Mouse (Mus musculus): ENCODE results near the gene Abca3. TPM values are rescaled to one million over a fixed set of nuclear protein-coding genes. Genes with fewer than 3 reads are reported as not detected.

Abca3 gene
- polyA plus RNA-seq (2016; fragmentation: Nextera tagmentation; extraction: Ambion mirVana), result 8.6 and 10.0 TPM in 2 replicates

- peaks cover 54% of the 10 kb centered on the region for H3K27me3 ChIP-seq (ENCODE audit: poor library complexity, severe bottlenecking)
- H3K4me1 ChIP-seq, result peaks cover 31% of the 10 kb centered on the region
- peak within 1 kb of the TSS; percentile 83 for H3K4me3 ChIP-seq
- no peaks in the 10 kb centered on the region for H3K36me3 ChIP-seq (replicated peaks)
- DNase-seq (ENCODE audit: extremely low spot score, low spot score), result peak; percentile 93
- peak within 1 kb of the TSS; percentile 90 for H3K27ac ChIP-seq
- no peaks in the 10 kb centered on the region for H3K9me3 ChIP-seq
- under 1% methylated on average over 55 of the region's 55 CpGs for WGBS
Measured at GRCm38 (mm10) chr17:24351760-24352357, at the start of gene Abca3. Abca3 (plus strand) TSS chr17:24351950.

- WGBS, result 54% methylated on average over 4 of the region's 4 CpGs
- no peak overlapping the region for H3K27ac ChIP-seq
- H3K36me3 ChIP-seq (replicated peaks), result no peaks in the 10 kb centered on the region
- no peak overlapping the region for H3K4me3 ChIP-seq
- no peaks in the 10 kb centered on the region for H3K4me1 ChIP-seq
- H3K27me3 ChIP-seq (ENCODE audit: poor library complexity, severe bottlenecking), result no peaks in the 10 kb centered on the region
- no peak for DNase-seq (ENCODE audit: extremely low spot score, low spot score)
- no peaks in the 10 kb centered on the region for H3K9me3 ChIP-seq
Measured at GRCm38 (mm10) chr17:24307500-24307899, 44.2 kb upstream of the Abca3 start.

GRCm38 (mm10) chr17:24320826-24321225 lies 30.9 kb upstream of the Abca3 start:
- Histone ChIP-seq H3K4me3 (no peak overlapping the region), H3K9me3 (peaks cover 6% of the 10 kb centered on the region; the same call in 1 of the 2 replicates), H3K36me3 (replicated peaks) (no peaks in the 10 kb centered on the region), H3K27me3 (ENCODE audit: poor library complexity, severe bottlenecking) (no peaks in the 10 kb centered on the region), H3K27ac (no peak overlapping the region), H3K4me1 (no peaks in the 10 kb centered on the region)
- DNase-seq (ENCODE audit: extremely low spot score, low spot score), result no peak
- WGBS, result 91% methylated on average over 3 of the region's 3 CpGs

- WGBS, result 89% methylated on average over 10 of the region's 10 CpGs
- H3K4me1 ChIP-seq, result no peaks in the 10 kb centered on the region
- H3K27me3 ChIP-seq (ENCODE audit: poor library complexity, severe bottlenecking), result no peaks in the 10 kb centered on the region
- no peaks in the 10 kb centered on the region for H3K36me3 ChIP-seq (replicated peaks)
- no peak overlapping the region for H3K4me3 ChIP-seq
- DNase-seq (ENCODE audit: extremely low spot score, low spot score), result no peak
- H3K27ac ChIP-seq, result no peak overlapping the region
- peaks cover 6% of the 10 kb centered on the region; the same call in 1 of the 2 replicates for H3K9me3 ChIP-seq
Measured at GRCm38 (mm10) chr17:24325051-24325450, 26.7 kb upstream of the Abca3 start.

GRCm38 (mm10) chr17:24327656-24328055 lies 24.1 kb upstream of the Abca3 start:
- Histone ChIP-seq H3K4me3 (no peak overlapping the region), H3K4me1 (no peaks in the 10 kb centered on the region), H3K36me3 (replicated peaks) (no peaks in the 10 kb centered on the region), H3K27me3 (ENCODE audit: poor library complexity, severe bottlenecking) (no peaks in the 10 kb centered on the region), H3K27ac (no peak overlapping the region), H3K9me3 (no peaks in the 10 kb centered on the region)
- WGBS, result 87% methylated on average over 7 of the region's 7 CpGs
- no peak for DNase-seq (ENCODE audit: extremely low spot score, low spot score)

GRCm38 (mm10) chr17:24344672-24345071 lies 7.1 kb upstream of the Abca3 start:
- DNase-seq (ENCODE audit: extremely low spot score, low spot score), result no peak
- H3K4me3 ChIP-seq, result no peak overlapping the region
- no peaks in the 10 kb centered on the region for H3K9me3 ChIP-seq
- peaks cover 13% of the 10 kb centered on the region for H3K27me3 ChIP-seq (ENCODE audit: poor library complexity, severe bottlenecking)
- no peak overlapping the region for H3K27ac ChIP-seq
- 89% methylated on average over 8 of the region's 8 CpGs for WGBS
- peaks cover 4% of the 10 kb centered on the region for H3K4me1 ChIP-seq
- H3K36me3 ChIP-seq (replicated peaks), result no peaks in the 10 kb centered on the region

GRCm38 (mm10) chr17:24346831-24347230 lies 4.9 kb upstream of the Abca3 start:
- no peaks in the 10 kb centered on the region for H3K36me3 ChIP-seq (replicated peaks)
- H3K27ac ChIP-seq, result no peak overlapping the region
- no peaks in the 10 kb centered on the region for H3K9me3 ChIP-seq
- WGBS, result 56% methylated on average over 7 of the region's 7 CpGs
- H3K27me3 ChIP-seq (ENCODE audit: poor library complexity, severe bottlenecking), result peaks cover 33% of the 10 kb centered on the region
- H3K4me3 ChIP-seq, result no peak overlapping the region
- peaks cover 16% of the 10 kb centered on the region for H3K4me1 ChIP-seq
- DNase-seq (ENCODE audit: extremely low spot score, low spot score), result no peak

GRCm38 (mm10) chr17:24349176-24349575 lies 2.6 kb upstream of the Abca3 start:
- H3K9me3 ChIP-seq, result no peaks in the 10 kb centered on the region
- peaks cover 52% of the 10 kb centered on the region for H3K27me3 ChIP-seq (ENCODE audit: poor library complexity, severe bottlenecking)
- no peak for DNase-seq (ENCODE audit: extremely low spot score, low spot score)
- H3K27ac ChIP-seq, result no peak overlapping the region
- no peaks in the 10 kb centered on the region for H3K36me3 ChIP-seq (replicated peaks)
- no peak overlapping the region for H3K4me3 ChIP-seq
- 81% methylated on average over 2 of the region's 2 CpGs for WGBS
- H3K4me1 ChIP-seq, result peaks cover 34% of the 10 kb centered on the region

GRCm38 (mm10) chr17:24350926-24351759 lies 607 bp upstream of the Abca3 start, which contains the start of gene Abca17:
Abca17 (minus strand) TSS chr17:24351068.
- peak; percentile 27 for DNase-seq (ENCODE audit: extremely low spot score, low spot score)
- peaks cover 54% of the 10 kb centered on the region for H3K27me3 ChIP-seq (ENCODE audit: poor library complexity, severe bottlenecking)
- WGBS, result 4% methylated on average over 42 of the region's 42 CpGs
- H3K9me3 ChIP-seq, result no peaks in the 10 kb centered on the region
- peak within 1 kb of the TSS; percentile 90 for H3K27ac ChIP-seq
- no peaks in the 10 kb centered on the region for H3K36me3 ChIP-seq (replicated peaks)
- peak within 1 kb of the TSS; percentile 83 for H3K4me3 ChIP-seq
- H3K4me1 ChIP-seq, result peaks cover 34% of the 10 kb centered on the region

GRCm38 (mm10) chr17:24352370-24353194 lies 832 bp downstream of the Abca3 start:
- Histone ChIP-seq H3K4me3 (peak overlapping the region; percentile 83), H3K9me3 (no peaks in the 10 kb centered on the region), H3K27ac (peak overlapping the region; percentile 90), H3K4me1 (peaks cover 30% of the 10 kb centered on the region), H3K36me3 (replicated peaks) (no peaks in the 10 kb centered on the region), H3K27me3 (ENCODE audit: poor library complexity, severe bottlenecking) (peaks cover 54% of the 10 kb centered on the region)
- DNase-seq (ENCODE audit: extremely low spot score, low spot score), result no peak
- 3% methylated on average over 36 of the region's 36 CpGs for WGBS

- no peaks in the 10 kb centered on the region for H3K36me3 ChIP-seq (replicated peaks)
- no peak overlapping the region for H3K4me3 ChIP-seq
- no peaks in the 10 kb centered on the region for H3K9me3 ChIP-seq
- H3K27ac ChIP-seq, result no peak overlapping the region
- H3K27me3 ChIP-seq (ENCODE audit: poor library complexity, severe bottlenecking), result peaks cover 47% of the 10 kb centered on the region
- 92% methylated on average over 3 of the region's 3 CpGs for WGBS
- no peak for DNase-seq (ENCODE audit: extremely low spot score, low spot score)
- H3K4me1 ChIP-seq, result peaks cover 30% of the 10 kb centered on the region
Measured at GRCm38 (mm10) chr17:24353960-24354359, 2.2 kb downstream of the Abca3 start.

- no peak for DNase-seq (ENCODE audit: extremely low spot score, low spot score)
- Histone ChIP-seq H3K4me3 (no peak overlapping the region), H3K9me3 (no peaks in the 10 kb centered on the region), H3K27ac (no peak overlapping the region), H3K27me3 (ENCODE audit: poor library complexity, severe bottlenecking) (peaks cover 34% of the 10 kb centered on the region), H3K36me3 (replicated peaks) (no peaks in the 10 kb centered on the region), H3K4me1 (peaks cover 33% of the 10 kb centered on the region)
- WGBS, result 91% methylated on average over 8 of the region's 8 CpGs
Measured at GRCm38 (mm10) chr17:24355284-24355683, 3.5 kb downstream of the Abca3 start.
